Mouse (Mus musculus) small intestine, adult 2 months (tissue): ENCODE results near the gene Gm18336. TPM values are rescaled to one million over a fixed set of nuclear protein-coding genes. Genes with fewer than 3 reads are reported as not detected.
"Not testable (repeated sequence)": the region's sequence is repeated elsewhere in the genome, so short reads cannot be mapped to it uniquely, and the experiment has no call there.

Experiments
- H3K27ac ChIP-seq: fragments of 200-500 bp; 2 replicates; pipeline ENCODE4 v1.5.1; 2012; ENCODE audit warnings: low read depth, low read length, control low read depth, inconsistent platforms; ENCODE audit not compliant: insufficient read depth
- H3K27me3 ChIP-seq: fragments of 200-500 bp; 2 replicates; pipeline ENCODE4 v1.6.1; 2012; ENCODE audit warnings: mild to moderate bottlenecking, moderate library complexity, low read length, inconsistent platforms; ENCODE audit not compliant: control insufficient read depth, insufficient read depth
- H3K36me3 ChIP-seq: fragments of 200-500 bp; 2 replicates; pipeline ENCODE4 v1.6.1; 2012; ENCODE audit warnings: mild to moderate bottlenecking, low read length, control low read depth, inconsistent platforms; ENCODE audit not compliant: control insufficient read depth, insufficient read depth
- H3K4me1 ChIP-seq: fragments of 200-500 bp; 2 replicates; pipeline ENCODE4 v1.6.1; 2012; ENCODE audit warnings: low read length, inconsistent platforms, mixed read lengths; ENCODE audit not compliant: control insufficient read depth, insufficient read depth, insufficient read length
- H3K4me3 ChIP-seq: fragments of 200-500 bp; 2 replicates; pipeline ENCODE4 v1.5.1; 2012; ENCODE audit warnings: low read depth, mild to moderate bottlenecking, control low read depth, inconsistent platforms, low read length, moderate library complexity
- CTCF ChIP-seq: fragments of 200-500 bp; IDR thresholded peaks from 2 replicates; pipeline ENCODE4 v1.5.1; 2012; ENCODE audit warnings: low read depth, mild to moderate bottlenecking, control low read depth, inconsistent platforms, low read length, moderate library complexity, mixed read lengths; ENCODE audit not compliant: insufficient replicate concordance, insufficient read length; ENCODE audit errors: extremely low read depth
- POLR2A ChIP-seq: fragments of 200-500 bp; IDR thresholded peaks from 2 replicates; pipeline ENCODE4 v1.6.1; 2012; ENCODE audit warnings: low read depth, mild to moderate bottlenecking, control low read depth, inconsistent platforms, low read length, moderate library complexity
- WGBS: fragments of 180-500 bp; shearing (Covaris S2); methylation state at CpG from one replicate; pipeline ENCODE4 v1.1.7; 2018; 5-methylcytosine and 5-hydroxymethylcytosine counted together
- polyA plus RNA-seq: library from polyadenylated mRNA; depleted of rRNA; stranded (reverse); fragments of >200 nt; gene quantifications from 2 replicates; pipeline ENCODE4 v1.2.3, GENCODE M21; 2012; rRNA removed

The Gm18336 gene
- polyA plus RNA-seq, result not detected in 2 replicates

- not testable (repeated sequence) for H3K36me3 ChIP-seq, H3K4me1 ChIP-seq, H3K27me3 ChIP-seq, H3K4me3 ChIP-seq, H3K27ac ChIP-seq
- 81% methylated on average over 2 of the region's 2 CpGs for WGBS
Measured at GRCm38 (mm10) chrX:73398636-73399035, at the start of gene Gm18336. TSS of gene Gm18336 (minus strand) at chrX:73398736.

- H3K27ac ChIP-seq, result no peak overlapping the region
- H3K4me3 ChIP-seq, result no peak overlapping the region
- peaks cover 5% of the 10 kb centered on the region; the same call in 1 of the 2 replicates for H3K4me1 ChIP-seq
- TF ChIP-seq POLR2A (no peak), CTCF (no peak)
- no peaks in the 10 kb centered on the region; the same call in 1 of the 2 replicates for H3K27me3 ChIP-seq
- no peaks in the 10 kb centered on the region; the same call in 1 of the 2 replicates for H3K36me3 ChIP-seq
- WGBS, result 68% methylated on average over 2 of the region's 2 CpGs
Measured at GRCm38 (mm10) chrX:73441428-73441827, 42.9 kb upstream of the Gm18336 start.

GRCm38 (mm10) chrX:73435252-73435651, 36.7 kb upstream of the Gm18336 start, which contains the start of gene Trex2:
TSS of gene Trex2 (minus strand) at chrX:73435344.
- Histone ChIP-seq H3K27ac (peak within 1 kb of the TSS; percentile 29), H3K4me3 (no peak within 1 kb of the TSS), H3K36me3 (0 out of 2 replicates have a peak, but pooled peaks cover 2% of the 10 kb centered on the region), H3K27me3 (no peaks in the 10 kb centered on the region; the same call in 1 of the 2 replicates), H3K4me1 (peaks cover 29% of the 10 kb centered on the region)
- 40% methylated on average over 11 of the region's 11 CpGs for WGBS
- no peak for TF ChIP-seq POLR2A
- no peak for TF ChIP-seq CTCF

GRCm38 (mm10) chrX:73432850-73433249, 34.3 kb upstream of the Gm18336 start:
- peaks cover 29% of the 10 kb centered on the region for H3K4me1 ChIP-seq
- no peak overlapping the region for H3K4me3 ChIP-seq
- no peaks in the 10 kb centered on the region for H3K27me3 ChIP-seq
- TF ChIP-seq CTCF (no peak), POLR2A (no peak)
- peak overlapping the region; percentile 81 for H3K27ac ChIP-seq
- WGBS, result 27% methylated on average over 5 of the region's 5 CpGs
- 0 out of 2 replicates have a peak, but pooled peaks cover 2% of the 10 kb centered on the region for H3K36me3 ChIP-seq

GRCm38 (mm10) chrX:73430036-73430435, 31.5 kb upstream of the Gm18336 start:
- TF ChIP-seq POLR2A, result no peak
- TF ChIP-seq CTCF, result no peak
- peaks cover 13% of the 10 kb centered on the region for H3K4me1 ChIP-seq
- no peak overlapping the region for H3K4me3 ChIP-seq
- no peak overlapping the region for H3K27ac ChIP-seq
- H3K36me3 ChIP-seq, result no peaks in the 10 kb centered on the region
- H3K27me3 ChIP-seq, result no peaks in the 10 kb centered on the region
- WGBS, result 90% methylated on average over 2 of the region's 2 CpGs

- H3K27ac ChIP-seq, result no peak overlapping the region
- H3K4me1 ChIP-seq, result no peaks in the 10 kb centered on the region; the same call in 1 of the 2 replicates
- no peak overlapping the region for H3K4me3 ChIP-seq
- no peaks in the 10 kb centered on the region for H3K36me3 ChIP-seq
- TF ChIP-seq POLR2A (no peak), CTCF (no peak)
- WGBS, result 31% methylated on average over 1 of the region's 1 CpGs
- no peaks in the 10 kb centered on the region for H3K27me3 ChIP-seq
Measured at GRCm38 (mm10) chrX:73412767-73413166, 14.2 kb upstream of the Gm18336 start.

GRCm38 (mm10) chrX:73410880-73411517, 12.5 kb upstream of the Gm18336 start, which contains the start of gene Zfp92:
TSS of gene Zfp92 (plus strand) at chrX:73411096.
- Histone ChIP-seq H3K4me3 (peak within 1 kb of the TSS; percentile 55), H3K27ac (no peak within 1 kb of the TSS), H3K27me3 (no peaks in the 10 kb centered on the region), H3K4me1 (no peaks in the 10 kb centered on the region; the same call in 1 of the 2 replicates), H3K36me3 (no peaks in the 10 kb centered on the region)
- TF ChIP-seq CTCF (no peak), POLR2A (no peak)
- WGBS, result 11% methylated on average over 20 of the region's 20 CpGs
